Mouse (Mus musculus) heart, embryonic 16.5 days (tissue): Measurements from ENCODE around the gene Nfix. TPM values are rescaled to one million over a fixed set of nuclear protein-coding genes. Genes with fewer than 3 reads are reported as not detected.
A peak's percentile ranks its signal among the peaks of the same experiment; 100 is the strongest.

Source experiments
- ATAC-seq: fragments of 200-750 bp; cut with Nextera tagmentation; replicated peaks from 2 replicates; pipeline ENCODE4 v1.8.0; 2017; ENCODE audit warnings: moderate number of reproducible peaks; ENCODE audit not compliant: insufficient read depth, low FRiP score; ENCODE audit errors: extremely low read depth
- H3K27ac ChIP-seq: fragments of 300-500 bp; sonication (generic); 2 replicates; pipeline ENCODE4 v1.5.1; 2014; ENCODE audit warnings: mild to moderate bottlenecking, low read length, control low read depth, moderate library complexity
- H3K27me3 ChIP-seq: fragments of 300-500 bp; sonication (generic); 2 replicates; pipeline ENCODE4 v1.6.1; 2014; ENCODE audit warnings: low read length, mixed read lengths; ENCODE audit not compliant: control insufficient read depth, insufficient read depth
- H3K36me3 ChIP-seq: fragments of 300-500 bp; sonication (generic); 2 replicates; pipeline ENCODE4 v1.6.1; 2014; ENCODE audit not compliant: control insufficient read depth, insufficient read depth
- H3K4me1 ChIP-seq: fragments of 300-500 bp; sonication (generic); 2 replicates; pipeline ENCODE4 v1.6.1; 2014; ENCODE audit warnings: low read length, mixed read lengths; ENCODE audit not compliant: control insufficient read depth, insufficient read depth
- H3K4me2 ChIP-seq: fragments of 300-500 bp; sonication (generic); 2 replicates; pipeline ENCODE4 v1.6.1; 2014; ENCODE audit warnings: low read depth, mild to moderate bottlenecking, control low read depth, low read length
- H3K4me3 ChIP-seq: fragments of 300-500 bp; sonication (generic); 2 replicates; pipeline ENCODE4 v1.5.1; 2014; ENCODE audit warnings: mild to moderate bottlenecking, control low read depth, low read length
- H3K9ac ChIP-seq: fragments of 300-500 bp; sonication (generic); 2 replicates; pipeline ENCODE4 v1.6.1; 2014; ENCODE audit warnings: low read length, control low read depth
- H3K9me3 ChIP-seq: fragments of 300-500 bp; sonication (generic); replicated peaks from 2 replicates; pipeline ENCODE4 v1.6.1; 2016; ENCODE audit warnings: low read length; ENCODE audit not compliant: control insufficient read depth
- WGBS: fragments of 180-500 bp; shearing (Covaris S2); extraction: QIAGEN DNeasy Blood & Tissue Kit; methylation state at CpG from one replicate; pipeline ENCODE4 v1.1.7; 2014; 5-methylcytosine and 5-hydroxymethylcytosine counted together
- polyA plus RNA-seq: library from polyadenylated mRNA; unstranded; fragments of >200 nt; fragmentation: Nextera tagmentation; extraction: Ambion mirVana; gene quantifications from 2 replicates; pipeline ENCODE4 v1.2.1, GENCODE M21; 2015

Nfix gene
- polyA plus RNA-seq, 1 experiment from 2014 or later: 12.7 TPM

DNA sequence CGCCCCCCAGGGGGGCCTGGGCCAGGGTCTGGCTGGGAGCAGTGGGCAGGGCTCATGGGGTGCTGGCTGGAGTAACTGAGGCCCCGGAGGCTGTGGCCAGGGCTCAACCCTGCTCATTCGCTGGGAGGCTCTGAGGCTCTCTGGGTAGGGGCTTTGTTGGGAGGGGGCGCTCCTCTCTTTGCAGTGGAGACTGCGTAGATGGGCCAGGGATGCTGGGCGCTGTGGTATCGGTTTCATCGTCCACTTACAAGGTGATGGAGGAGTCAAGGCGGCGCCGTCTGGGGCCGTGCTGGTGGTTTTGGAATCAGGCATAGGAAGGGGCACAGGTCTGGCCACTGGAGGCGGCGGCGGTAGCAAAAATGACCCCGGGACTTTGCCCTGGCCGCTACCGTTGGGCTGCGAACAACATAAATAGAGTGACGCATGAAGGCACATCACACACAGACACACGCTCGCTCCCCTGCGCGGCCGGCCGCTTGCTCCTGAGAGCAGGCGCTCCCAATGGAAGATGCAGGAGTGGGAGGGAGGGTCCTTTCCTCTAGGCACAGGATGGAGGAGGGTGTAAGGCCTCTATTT lies 84.2 kb downstream of the Nfix start:
- no peak overlapping the region for H3K4me3 ChIP-seq
- H3K4me1 ChIP-seq: peaks cover 14% of the 10 kb centered on the region
- no peaks in the 10 kb centered on the region for H3K36me3 ChIP-seq
- WGBS: 32% methylated on average over 27 of the region's 27 CpGs
- no peak overlapping the region for H3K27ac ChIP-seq
- no peak overlapping the region for H3K9ac ChIP-seq
- H3K4me2 ChIP-seq: no peak overlapping the region
- peaks cover 8% of the 10 kb centered on the region; the same call in 1 of the 2 replicates for H3K27me3 ChIP-seq
- no peaks in the 10 kb centered on the region for H3K9me3 ChIP-seq
- ATAC-seq: no peak

- Histone ChIP-seq H3K27me3 (peaks cover 8% of the 10 kb centered on the region; the same call in 1 of the 2 replicates), H3K9me3 (no peaks in the 10 kb centered on the region), H3K4me1 (peaks cover 14% of the 10 kb centered on the region), H3K36me3 (no peaks in the 10 kb centered on the region), H3K27ac (peak overlapping the region; percentile 81), H3K9ac (no peak overlapping the region), H3K4me3 (no peak overlapping the region), H3K4me2 (no peak overlapping the region)
- WGBS: 77% methylated on average over 4 of the region's 4 CpGs
- no peak for ATAC-seq
These were observed 86.0 kb downstream of the Nfix start for GRCm38 (mm10) chr8:84714161-84714560.

- WGBS: 68% methylated on average over 4 of the region's 4 CpGs
- peaks cover 12% of the 10 kb centered on the region for H3K27me3 ChIP-seq
- H3K9me3 ChIP-seq: no peaks in the 10 kb centered on the region
- no peak for ATAC-seq
- H3K4me2 ChIP-seq: no peak overlapping the region
- peak overlapping the region; percentile 81 for H3K27ac ChIP-seq
- H3K9ac ChIP-seq: peak overlapping the region; percentile 45; the same call in 1 of the 2 replicates
- H3K4me3 ChIP-seq: no peak overlapping the region
- H3K36me3 ChIP-seq: no peaks in the 10 kb centered on the region
- H3K4me1 ChIP-seq: peaks cover 17% of the 10 kb centered on the region
These were observed 86.8 kb downstream of the Nfix start for GRCm38 (mm10) chr8:84713381-84713780.

DNA sequence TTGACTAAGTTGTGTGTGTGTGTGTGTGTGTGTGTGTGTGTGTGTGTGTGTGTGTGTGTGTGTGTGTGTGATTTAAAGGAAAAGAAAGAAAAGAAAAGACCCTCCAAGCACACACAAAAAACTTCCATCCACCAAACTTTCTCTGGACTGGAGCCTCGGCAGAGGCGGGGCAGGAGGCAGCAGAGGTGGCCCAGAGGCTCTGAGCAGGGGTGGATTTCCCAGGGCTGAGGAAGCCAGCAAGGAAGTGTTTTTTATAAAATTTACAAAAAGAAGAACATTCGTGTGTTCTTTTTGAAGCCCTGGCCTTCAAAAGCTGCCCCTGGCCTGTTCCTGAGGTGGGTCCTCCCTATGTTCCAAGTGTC lies 87.4 kb downstream of the Nfix start:
- Histone ChIP-seq H3K4me2 (no peak overlapping the region), H3K4me3 (no peak overlapping the region), H3K27ac (peak overlapping the region; percentile 81), H3K36me3 (0 out of 2 replicates have a peak, but pooled peaks cover 3% of the 10 kb centered on the region), H3K9me3 (no peaks in the 10 kb centered on the region), H3K9ac (peak overlapping the region; percentile 45; the same call in 1 of the 2 replicates), H3K27me3 (peaks cover 18% of the 10 kb centered on the region), H3K4me1 (peaks cover 20% of the 10 kb centered on the region)
- ATAC-seq: peak; percentile 38; the same call in 1 of the 2 replicates
- 36% methylated on average over 3 of the region's 3 CpGs for WGBS

- peak overlapping the region; percentile 11; the same call in 1 of the 2 replicates for H3K4me2 ChIP-seq
- H3K27ac ChIP-seq: peak overlapping the region; percentile 77
- H3K36me3 ChIP-seq: 0 out of 2 replicates have a peak, but pooled peaks cover 3% of the 10 kb centered on the region
- peak; percentile 67 for ATAC-seq
- peaks cover 22% of the 10 kb centered on the region for H3K4me1 ChIP-seq
- H3K27me3 ChIP-seq: peaks cover 21% of the 10 kb centered on the region
- H3K9me3 ChIP-seq: no peaks in the 10 kb centered on the region
- H3K9ac ChIP-seq: 0 out of 2 replicates have a peak overlapping the region, but pooled peaks have one; percentile 35
- WGBS: 32% methylated on average over 11 of the region's 11 CpGs
- H3K4me3 ChIP-seq: no peak overlapping the region
These were observed 88.0 kb downstream of the Nfix start for GRCm38 (mm10) chr8:84711933-84712758.

DNA sequence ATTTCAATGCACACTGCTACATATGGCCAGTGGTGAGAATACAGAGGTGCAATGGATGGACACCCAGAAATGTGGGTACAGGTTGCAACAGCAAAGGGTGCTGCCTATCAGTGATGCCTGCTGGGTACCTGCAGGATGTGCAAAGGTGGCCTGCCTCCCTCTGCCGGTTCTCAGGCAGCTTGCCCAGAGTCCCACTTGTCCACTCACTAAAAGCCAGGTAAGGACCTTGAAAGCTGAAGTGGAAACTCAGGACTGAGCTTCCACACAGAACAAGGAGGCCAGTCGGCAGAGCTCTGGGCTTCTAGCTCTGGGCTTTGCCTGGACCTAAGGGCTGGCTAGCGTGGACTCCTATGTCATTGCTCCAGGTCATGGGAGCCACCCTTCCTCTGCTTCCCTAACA lies 88.8 kb downstream of the Nfix start:
- peak overlapping the region; percentile 77 for H3K27ac ChIP-seq
- peaks cover 22% of the 10 kb centered on the region for H3K27me3 ChIP-seq
- H3K4me1 ChIP-seq: peaks cover 27% of the 10 kb centered on the region
- H3K9me3 ChIP-seq: no peaks in the 10 kb centered on the region
- 0 out of 2 replicates have a peak, but pooled peaks cover 3% of the 10 kb centered on the region for H3K36me3 ChIP-seq
- peak overlapping the region; percentile 20; the same call in 1 of the 2 replicates for H3K9ac ChIP-seq
- H3K4me3 ChIP-seq: no peak overlapping the region
- ATAC-seq: no peak
- H3K4me2 ChIP-seq: no peak overlapping the region
- WGBS: 49% methylated on average over 3 of the region's 3 CpGs

DNA sequence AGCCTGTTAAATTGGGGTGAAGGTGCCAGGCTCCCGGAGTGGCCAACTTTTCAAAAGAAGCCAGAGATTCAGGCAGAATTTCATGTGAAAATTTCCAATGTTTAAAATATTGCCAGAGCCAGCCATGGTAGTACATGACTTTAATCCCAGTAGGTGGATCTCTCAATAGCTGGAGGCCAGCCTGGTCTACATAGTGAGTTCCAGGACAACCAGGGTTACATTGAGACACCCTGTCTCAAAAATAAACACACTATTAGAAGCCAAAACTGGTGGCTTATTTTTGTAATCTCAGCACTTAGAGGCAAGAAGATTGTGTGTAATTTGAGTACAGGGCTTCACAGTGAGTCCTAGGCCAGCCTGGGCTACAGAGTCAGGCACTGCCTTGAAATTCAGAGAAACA lies 90.2 kb downstream of the Nfix start:
- Histone ChIP-seq H3K4me1 (peaks cover 35% of the 10 kb centered on the region), H3K36me3 (0 out of 2 replicates have a peak, but pooled peaks cover 3% of the 10 kb centered on the region), H3K4me3 (no peak overlapping the region), H3K27me3 (peaks cover 25% of the 10 kb centered on the region), H3K27ac (no peak overlapping the region; the same call in 1 of the 2 replicates), H3K9ac (0 out of 2 replicates have a peak overlapping the region, but pooled peaks have one; percentile 28), H3K9me3 (no peaks in the 10 kb centered on the region), H3K4me2 (no peak overlapping the region)
- ATAC-seq: no peak
- WGBS: 98% methylated on average over 1 of the region's 1 CpGs

- H3K4me2 ChIP-seq: peak overlapping the region; percentile 50; the same call in 1 of the 2 replicates
- H3K27ac ChIP-seq: no peak overlapping the region
- 0 out of 2 replicates have a peak, but pooled peaks cover 3% of the 10 kb centered on the region for H3K36me3 ChIP-seq
- peaks cover 40% of the 10 kb centered on the region for H3K4me1 ChIP-seq
- H3K4me3 ChIP-seq: no peak overlapping the region
- H3K9ac ChIP-seq: no peak overlapping the region
- H3K9me3 ChIP-seq: no peaks in the 10 kb centered on the region
- H3K27me3 ChIP-seq: peaks cover 32% of the 10 kb centered on the region
- peak; percentile 40 for ATAC-seq
- 20% methylated on average over 12 of the region's 12 CpGs for WGBS
These were observed 91.2 kb downstream of the Nfix start for GRCm38 (mm10) chr8:84708774-84709475.
